Mouse (Mus musculus) testis, adult 2 months (tissue): Measurements from ENCODE around the gene Hoxb6. TPM values are rescaled to one million over a fixed set of nuclear protein-coding genes. Genes with fewer than 3 reads are reported as not detected.

Source experiments
- H3K27ac ChIP-seq: fragments of 200-500 bp; 2 replicates; pipeline ENCODE4 v1.5.1; 2012; ENCODE audit warnings: low read depth, low read length; ENCODE audit not compliant: control insufficient read depth, insufficient read depth
- H3K27me3 ChIP-seq: fragments of 200-500 bp; 2 replicates; pipeline ENCODE4 v1.6.1; 2012; ENCODE audit warnings: mild to moderate bottlenecking, low read length, moderate library complexity; ENCODE audit not compliant: control insufficient read depth, insufficient read depth
- H3K36me3 ChIP-seq: fragments of 200-500 bp; 2 replicates; pipeline ENCODE4 v1.6.1; 2012; ENCODE audit warnings: mild to moderate bottlenecking, low read length; ENCODE audit not compliant: control insufficient read depth, insufficient read depth
- H3K4me1 ChIP-seq: fragments of 200-500 bp; 2 replicates; pipeline ENCODE4 v1.6.1; 2012; ENCODE audit warnings: low read length; ENCODE audit not compliant: control insufficient read depth, insufficient read depth
- H3K4me3 ChIP-seq: fragments of 200-500 bp; 2 replicates; pipeline ENCODE4 v1.5.1; 2012; ENCODE audit warnings: low read depth, mild to moderate bottlenecking, low read length, moderate library complexity, mixed read lengths; ENCODE audit not compliant: control insufficient read depth
- CTCF ChIP-seq: fragments of 200-500 bp; IDR thresholded peaks from 2 replicates; pipeline ENCODE4 v1.5.1; 2012; ENCODE audit warnings: low read depth, mild to moderate bottlenecking, inconsistent platforms, low read length, moderate library complexity; ENCODE audit not compliant: control insufficient read depth, insufficient read depth, insufficient replicate concordance
- POLR2A ChIP-seq: fragments of 200-500 bp; IDR thresholded peaks from 2 replicates; pipeline ENCODE4 v1.6.1; 2012; ENCODE audit warnings: low read depth, mild to moderate bottlenecking, inconsistent platforms, low read length, moderate library complexity; ENCODE audit not compliant: control insufficient read depth
- polyA plus RNA-seq: library from polyadenylated mRNA; depleted of rRNA; stranded (reverse); fragments of >200 nt; gene quantifications from 2 replicates; pipeline ENCODE4 v1.2.3, GENCODE M21; 2012

Gene Hoxb6
- polyA plus RNA-seq, 1 experiment = 0.15 TPM

DNA sequence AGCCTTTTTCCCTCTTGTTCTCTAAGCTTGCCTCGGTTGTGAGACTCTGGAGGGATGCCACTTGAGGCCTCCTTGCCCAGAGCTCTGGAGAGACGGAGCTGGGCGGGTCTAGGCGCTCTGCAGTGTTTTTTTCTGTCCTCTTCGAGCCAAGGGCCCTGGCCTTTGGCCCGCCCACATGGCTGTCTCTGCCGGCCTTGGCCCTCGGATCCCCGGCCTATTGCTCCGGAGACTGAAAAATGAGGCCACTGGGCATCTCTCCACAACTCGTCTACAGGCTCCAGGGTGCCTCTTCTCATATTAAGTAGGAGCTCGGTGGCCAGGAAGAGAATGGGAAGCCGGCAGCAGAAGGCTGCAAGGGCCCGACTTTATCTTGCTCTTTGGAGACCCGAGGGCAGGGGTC, 9.6 kb downstream of the Hoxb6 start:
- Histone ChIP-seq H3K27me3 (peaks cover 18% of the 10 kb centered on the region), H3K4me1 (peaks cover 22% of the 10 kb centered on the region), H3K36me3 (no peaks in the 10 kb centered on the region), H3K4me3 (no peak overlapping the region), H3K27ac (no peak overlapping the region)
- TF ChIP-seq POLR2A (no peak), CTCF (no peak)

GRCm38 (mm10) chr11:96302381-96303150, 10.3 kb downstream of the Hoxb6 start:
- Histone ChIP-seq H3K27me3 (peaks cover 18% of the 10 kb centered on the region), H3K4me3 (peak overlapping the region; percentile 48), H3K4me1 (peaks cover 22% of the 10 kb centered on the region), H3K27ac (no peak overlapping the region), H3K36me3 (no peaks in the 10 kb centered on the region)
- TF ChIP-seq POLR2A (no peak), CTCF (no peak)

- Histone ChIP-seq H3K36me3 (no peaks in the 10 kb centered on the region), H3K27me3 (peaks cover 18% of the 10 kb centered on the region), H3K4me1 (peaks cover 22% of the 10 kb centered on the region), H3K4me3 (peak within 1 kb of the TSS; percentile 48), H3K27ac (no peak within 1 kb of the TSS)
- TF ChIP-seq POLR2A (no peak), CTCF (peak; percentile 79)
Observed at GRCm38 (mm10) chr11:96303151-96304099, 11.1 kb downstream of the Hoxb6 start, which contains the start of gene Hoxb5. Gene Hoxb5 (plus strand): TSS chr11:96303336.

GRCm38 (mm10) chr11:96304381-96305195, 12.3 kb downstream of the Hoxb6 start:
- TF ChIP-seq CTCF = no peak
- TF ChIP-seq POLR2A = no peak
- peak overlapping the region; percentile 26; the same call in 1 of the 2 replicates for H3K4me3 ChIP-seq
- H3K27ac ChIP-seq = no peak overlapping the region
- peaks cover 32% of the 10 kb centered on the region for H3K4me1 ChIP-seq
- no peaks in the 10 kb centered on the region for H3K36me3 ChIP-seq
- peaks cover 18% of the 10 kb centered on the region for H3K27me3 ChIP-seq

- Histone ChIP-seq H3K4me1 (peaks cover 32% of the 10 kb centered on the region), H3K27me3 (peaks cover 16% of the 10 kb centered on the region), H3K4me3 (no peak overlapping the region), H3K36me3 (no peaks in the 10 kb centered on the region), H3K27ac (no peak overlapping the region)
- TF ChIP-seq POLR2A (no peak), CTCF (no peak)
Observed at GRCm38 (mm10) chr11:96305505-96306182, 13.4 kb downstream of the Hoxb6 start.

GRCm38 (mm10) chr11:96306183-96306907, 14.1 kb downstream of the Hoxb6 start:
- Histone ChIP-seq H3K36me3 (no peaks in the 10 kb centered on the region), H3K4me1 (peaks cover 28% of the 10 kb centered on the region), H3K27ac (no peak overlapping the region), H3K4me3 (no peak overlapping the region), H3K27me3 (peaks cover 16% of the 10 kb centered on the region)
- TF ChIP-seq CTCF (no peak), POLR2A (no peak)
